Mouse (Mus musculus) heart, postnatal 25 days (tissue): ENCODE data around the gene Fn1. TPM values are rescaled to one million over a fixed set of nuclear protein-coding genes. Genes with fewer than 3 reads are reported as not detected.

Experiments used
- DNase-seq: peaks from one replicate; pipeline ENCODE4 v3.0.0; 2022; ENCODE audit warnings: low spot score
- intact Hi-C: fragments of 180-260 bp; cut with DNase I; formaldehyde crosslinking; loops from one replicate; pipeline ENCODE4 v1.15.1; 2025
- total RNA-seq, 2 experiments: library from RNA; stranded (reverse); gene quantifications; 2 replicates each; pipeline ENCODE4 v1.2.3; 2021

Fn1 gene
- total RNA-seq, 2 experiments from 2014 or later: 87.6 TPM

- intact Hi-C loops: no loop called here
- no peak for DNase-seq
Measured at GRCm38 (mm10) chr1:71609916-71610315, 43.1 kb downstream of the Fn1 start.

- no peak for DNase-seq
- intact Hi-C loops: no loop called here
Measured at GRCm38 (mm10) chr1:71609057-71609775, 43.8 kb downstream of the Fn1 start.

GRCm38 (mm10) chr1:71606600-71607325, 46.2 kb downstream of the Fn1 start:
- no peak for DNase-seq
- intact Hi-C loops: no loop called here

DNA sequence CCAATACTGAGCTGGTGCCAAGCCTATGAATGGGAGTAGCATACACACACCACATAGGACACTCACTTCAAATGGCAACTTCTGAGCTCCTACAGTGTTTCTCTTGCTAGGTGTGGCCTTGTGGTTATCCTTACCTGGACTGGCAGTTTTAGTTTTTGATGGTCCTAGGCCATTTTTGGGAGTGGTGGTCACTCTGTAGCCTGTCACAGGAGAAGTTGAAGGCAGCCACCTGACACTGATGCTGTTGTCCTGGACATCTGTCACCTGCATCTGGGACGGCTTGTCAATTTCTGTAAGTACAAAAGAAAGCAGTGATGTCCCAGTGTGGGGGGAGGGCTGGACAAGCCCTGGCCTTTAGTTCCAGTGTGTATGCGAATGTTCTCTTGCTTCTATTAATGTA, 47.2 kb downstream of the Fn1 start:
- intact Hi-C loops: no loop called here
- no peak for DNase-seq

DNA sequence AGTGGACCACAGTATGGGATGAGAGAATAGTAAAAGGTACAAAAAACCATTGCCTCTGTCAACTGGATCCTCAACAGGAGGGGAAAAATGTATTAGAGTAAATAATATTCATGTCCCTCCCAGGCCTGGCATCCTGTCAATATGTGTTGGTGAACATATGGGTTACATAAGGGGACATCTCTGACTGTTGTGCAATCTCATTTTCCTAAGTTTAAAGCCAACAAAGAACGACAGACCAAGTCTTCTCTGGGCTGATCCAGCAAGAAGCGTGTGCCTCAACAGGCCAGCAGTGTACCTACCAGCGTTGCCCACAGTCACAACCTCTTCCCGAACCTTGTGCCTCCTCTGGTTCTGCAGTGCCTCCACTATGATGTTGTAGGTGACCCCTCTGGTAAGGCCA, 57.6 kb downstream of the Fn1 start:
- intact Hi-C loops: no loop called here
- DNase-seq: no peak

DNA sequence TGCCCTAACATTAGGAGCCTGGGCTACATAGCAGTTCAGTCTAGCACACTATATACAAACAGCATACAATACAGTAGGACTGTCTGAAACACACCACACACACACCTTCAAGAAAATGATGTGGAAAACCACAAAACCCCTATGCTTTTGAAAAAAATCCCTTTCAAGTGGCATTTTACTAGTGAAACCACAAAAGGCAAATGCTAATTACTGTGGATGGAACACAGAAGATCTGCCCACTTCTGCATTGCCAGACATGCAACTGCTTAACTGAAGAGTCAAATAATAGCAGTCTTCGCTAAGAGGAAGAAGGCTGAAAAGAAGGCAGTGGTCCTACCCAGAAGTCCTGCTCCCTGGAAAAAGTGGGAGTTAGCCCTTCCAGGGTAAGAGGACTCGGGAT, 58.7 kb downstream of the Fn1 start:
- no peak for DNase-seq
- intact Hi-C loops: no loop called here

DNA sequence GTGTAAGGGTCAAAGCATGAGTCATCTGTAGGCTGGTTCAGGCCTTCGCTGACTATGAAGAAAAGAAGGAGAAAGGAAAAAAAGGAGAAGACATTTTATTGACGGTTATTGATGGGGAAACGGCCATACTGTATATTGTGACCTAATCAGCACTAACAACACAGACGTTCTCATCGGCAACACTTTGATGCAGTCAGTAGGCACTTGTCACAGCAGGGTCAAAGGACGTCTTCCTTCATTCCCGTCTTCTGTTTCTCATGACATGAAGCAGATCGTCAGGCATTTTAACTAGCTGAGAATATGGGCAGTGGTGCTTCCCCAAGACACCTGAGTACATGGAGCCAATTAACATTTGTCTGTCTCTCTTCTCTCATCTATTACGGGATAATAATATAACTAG, 59.8 kb downstream of the Fn1 start:
- DNase-seq: no peak
- intact Hi-C loops: no loop called here

DNA sequence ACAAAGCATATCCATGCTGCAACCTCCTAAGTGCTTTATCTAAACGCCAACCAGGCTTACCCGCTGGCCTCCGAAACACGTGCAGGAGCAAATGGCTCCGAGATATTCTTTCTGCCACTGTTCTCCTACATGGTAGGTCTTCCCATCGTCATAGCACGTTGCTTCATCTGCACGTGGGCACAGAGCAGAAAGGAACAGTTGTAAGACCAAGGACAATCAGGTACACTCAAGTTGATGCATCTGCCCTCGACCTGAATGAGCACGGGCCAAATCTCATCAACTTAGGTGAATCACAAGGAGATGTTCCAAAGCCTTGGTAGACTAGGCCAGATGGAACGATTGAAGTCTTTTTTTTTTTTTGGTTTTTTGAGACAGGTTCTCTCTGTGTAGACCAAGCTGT, 63.0 kb downstream of the Fn1 start:
- no peak for DNase-seq
- intact Hi-C loops: no loop called here

DNA sequence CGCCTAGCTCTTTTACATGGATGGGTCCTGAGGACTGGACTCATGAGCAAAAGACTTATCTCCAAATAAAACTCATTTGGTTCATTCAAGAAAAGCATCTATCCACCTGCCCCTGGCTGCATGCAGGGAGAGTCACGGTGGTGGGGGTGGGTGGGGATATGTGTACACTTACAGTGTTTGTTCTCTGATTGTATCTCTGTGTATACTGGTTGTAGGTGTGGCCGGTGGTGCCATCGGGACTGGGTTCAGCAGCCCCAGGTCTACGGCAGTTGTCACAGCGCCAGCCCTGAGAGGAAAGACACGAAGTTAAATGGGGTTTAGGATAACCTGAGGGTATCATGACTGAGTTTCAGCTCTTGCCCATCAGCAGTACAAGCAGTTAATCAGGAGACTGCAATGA, 66.3 kb downstream of the Fn1 start:
- intact Hi-C loops: no loop called here
- DNase-seq: no peak

DNA sequence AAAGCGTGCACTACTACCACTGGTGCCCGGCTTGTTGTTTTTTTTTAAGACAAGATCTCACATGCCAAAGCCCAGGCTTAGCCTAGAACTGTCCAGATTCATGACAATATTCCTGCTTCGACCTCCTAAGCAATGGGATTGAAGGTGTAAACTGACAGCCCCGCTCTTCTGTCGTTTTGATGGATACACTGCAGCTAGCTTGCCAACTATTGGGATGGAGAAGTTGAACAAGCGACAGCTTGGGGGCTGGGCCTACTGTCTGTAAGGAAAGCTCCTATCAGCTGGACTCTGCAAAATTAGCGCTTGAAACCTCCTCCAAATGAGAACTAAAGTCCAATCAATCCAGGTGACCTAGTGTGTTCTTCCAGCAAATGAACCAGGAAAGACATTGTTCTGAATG, 69.1 kb downstream of the Fn1 start:
- intact Hi-C loops: no loop called here
- no peak for DNase-seq

- no peak for DNase-seq
- intact Hi-C loops: no loop called here
Measured at GRCm38 (mm10) chr1:71583302-71583701, 69.7 kb downstream of the Fn1 start.

- intact Hi-C loops: no loop called here
- no peak for DNase-seq
Measured at GRCm38 (mm10) chr1:71580408-71580807, 72.6 kb downstream of the Fn1 start.

DNA sequence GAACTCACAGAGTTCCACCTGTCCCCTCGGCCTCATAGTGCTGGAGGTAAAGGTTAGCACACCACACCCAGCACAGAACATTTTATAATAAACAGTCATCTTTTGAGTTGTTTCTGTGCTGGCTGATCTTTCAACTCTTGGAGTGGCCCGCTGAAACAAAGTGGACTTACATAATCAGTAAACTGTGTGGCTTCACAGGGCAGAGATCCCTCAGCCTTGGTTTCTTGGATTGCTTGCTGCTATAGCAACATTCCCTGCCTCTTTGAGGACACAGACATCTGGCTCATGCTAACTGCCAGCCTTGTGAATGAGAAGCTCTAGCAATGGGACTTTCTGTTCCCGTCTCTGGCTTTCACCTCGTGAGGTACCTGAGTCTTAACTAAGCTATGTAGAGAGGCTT, 73.5 kb downstream of the Fn1 start:
- intact Hi-C loops: no loop called here
- no peak for DNase-seq

DNA sequence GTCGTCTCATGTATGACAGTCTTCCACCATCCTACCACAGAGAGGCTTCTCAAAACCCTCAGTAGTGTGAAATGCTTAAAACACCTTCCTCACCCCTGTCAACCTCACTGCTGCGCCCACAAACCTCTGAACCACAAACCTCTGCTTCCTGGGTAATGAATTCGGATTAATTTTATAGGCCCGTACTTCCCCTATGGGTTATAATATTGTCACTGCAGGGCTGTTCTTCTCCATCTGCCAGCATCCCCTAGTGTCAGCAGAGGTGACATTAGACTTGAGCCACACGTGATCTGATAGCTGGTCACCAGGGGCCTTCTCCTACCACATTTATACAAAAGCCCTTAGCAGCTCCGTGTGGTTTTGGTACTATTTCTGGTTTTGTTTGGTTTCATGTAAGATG, 76.2 kb downstream of the Fn1 start:
- intact Hi-C loops: no loop called here
- DNase-seq: no peak

DNA sequence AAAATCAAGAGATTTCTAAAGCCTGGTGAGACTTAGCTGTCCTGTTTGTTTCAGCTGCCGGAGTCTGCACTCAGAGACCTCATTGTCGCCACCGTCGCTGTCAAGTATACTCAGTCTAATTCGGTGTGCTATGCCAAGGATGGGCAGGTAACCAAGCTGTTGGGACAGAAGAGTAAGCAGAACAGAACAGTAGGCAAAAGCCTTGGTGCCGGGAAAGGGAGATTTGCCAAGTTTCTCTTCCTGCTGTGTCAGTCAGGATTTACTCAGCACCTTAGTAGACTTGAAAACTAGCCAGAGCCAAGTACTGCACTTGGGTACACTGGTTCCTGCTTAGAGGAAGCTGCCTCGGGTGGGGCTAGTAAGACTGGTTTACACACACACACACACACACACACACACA, 77.0 kb downstream of the Fn1 start:
- no peak for DNase-seq
- intact Hi-C loops: no loop called here

GRCm38 (mm10) chr1:71570116-71570515, 82.9 kb downstream of the Fn1 start:
- intact Hi-C loops: no loop called here
- no peak for DNase-seq

DNA sequence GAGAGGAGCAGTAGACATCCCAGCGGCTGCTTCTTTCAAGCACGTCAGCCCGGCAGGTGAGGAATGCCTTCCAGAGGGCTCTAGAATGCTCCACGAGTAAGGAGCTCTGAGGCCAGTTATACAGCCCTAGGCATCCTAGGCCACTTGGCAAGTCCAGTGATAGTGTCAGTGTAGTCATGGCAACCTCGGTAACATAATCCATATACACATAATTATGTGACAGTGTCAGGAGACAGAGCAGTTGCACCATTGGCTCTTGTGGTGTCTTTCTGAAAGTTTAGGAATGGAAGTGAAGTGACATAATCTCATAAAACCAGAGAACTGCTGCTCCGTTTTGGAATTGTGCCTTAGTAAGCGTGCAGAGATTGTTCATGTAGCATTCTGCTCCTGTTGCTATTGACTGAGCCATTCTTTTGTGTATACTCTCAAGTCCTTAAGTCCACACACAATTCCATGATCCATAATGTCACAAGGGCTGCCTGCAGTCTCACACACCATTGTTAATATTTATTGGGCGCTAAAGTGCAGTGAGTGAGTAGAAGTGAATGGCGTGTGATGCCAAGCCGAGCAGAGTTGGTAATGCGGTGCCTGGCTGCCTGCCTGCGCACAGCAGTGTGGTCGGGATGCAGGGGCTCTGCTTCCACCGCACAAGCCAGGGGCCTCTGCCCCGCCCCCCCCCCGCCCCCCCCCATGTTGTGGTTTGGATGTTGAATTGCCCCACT, 85.0 kb downstream of the Fn1 start:
- intact Hi-C loops: no loop called here
- no peak for DNase-seq

DNA sequence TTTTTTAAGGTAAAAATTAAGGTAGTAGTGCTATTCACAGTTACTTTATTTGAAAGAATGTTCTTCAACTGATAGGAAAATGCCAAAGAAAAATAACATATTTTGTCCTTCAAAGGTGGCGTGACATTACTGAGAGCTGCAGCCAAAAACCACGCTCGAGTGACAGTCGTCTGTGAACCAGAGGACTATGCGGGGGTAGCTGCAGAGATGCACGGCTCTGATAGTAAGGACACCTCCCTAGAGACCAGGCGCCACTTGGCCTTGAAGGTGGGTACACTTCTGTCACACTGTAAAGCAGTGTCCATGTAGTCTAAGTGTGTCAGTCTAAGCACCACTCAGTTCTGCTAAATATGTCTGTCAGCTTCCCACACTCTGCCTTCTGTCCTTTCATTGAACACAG, 88.7 kb downstream of the Fn1 start:
- intact Hi-C loops: no loop called here
- DNase-seq: no peak

DNA sequence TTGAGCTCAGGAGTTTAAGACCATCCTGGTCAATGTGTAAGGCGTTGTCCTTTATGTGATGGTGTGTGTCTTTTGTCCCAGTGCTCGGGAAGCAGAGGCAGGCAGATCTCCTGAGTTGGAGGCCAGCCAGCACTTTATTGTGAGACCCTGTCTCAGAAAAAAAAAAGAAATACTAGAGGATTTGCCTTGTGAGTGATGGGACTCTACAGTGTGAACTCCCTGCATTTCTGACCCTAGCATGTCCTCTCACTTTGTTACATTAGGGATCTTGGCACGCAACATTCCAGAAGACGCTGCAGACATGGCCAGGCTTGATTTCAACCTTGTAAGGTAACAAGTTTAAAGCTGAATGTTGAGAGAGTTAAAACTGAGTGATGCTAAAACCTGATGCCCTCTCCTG, 92.4 kb downstream of the Fn1 start:
- no peak for DNase-seq
- intact Hi-C loops: no loop called here

GRCm38 (mm10) chr1:71556688-71557612, 96.0 kb downstream of the Fn1 start, which contains the start of gene Atic:
Atic (plus strand) TSS chr1:71557150.
- DNase-seq: peak; percentile 89
- intact Hi-C loops: loop anchor here (5.0 kb wide), 1 partner anchor 95 kb away; the partner anchor contains the start of gene Fn1
